Mouse (Mus musculus): Measurements from ENCODE around the gene Gdf15. TPM values are rescaled to one million over a fixed set of nuclear protein-coding genes. Genes with fewer than 3 reads are reported as not detected.

Gene Gdf15
- polyA plus RNA-seq, 1 experiment from 2014 or later = 3.1 TPM

Other genes with a start within 250 kb of the Gdf15 start
- 3.4 and 3.9 TPM in 2 replicates for gene Crtc1, start 192.9 kb downstream of the Gdf15 start, polyA plus RNA-seq (2015; fragmentation: Nextera tagmentation; extraction: Ambion mirVana)
- gene Klhl26, start 155.5 kb downstream of the Gdf15 start, polyA plus RNA-seq (2015; fragmentation: Nextera tagmentation; extraction: Ambion mirVana) = 5.6 and 7.1 TPM in 2 replicates
- gene Tmem59l, start 145.1 kb downstream of the Gdf15 start, polyA plus RNA-seq (2015; fragmentation: Nextera tagmentation; extraction: Ambion mirVana) = not detected in 2 replicates
- gene Crlf1, start 139.3 kb downstream of the Gdf15 start, polyA plus RNA-seq (2015; fragmentation: Nextera tagmentation; extraction: Ambion mirVana) = 0.83 and 1.3 TPM in 2 replicates
- 53.7 and 55.6 TPM in 2 replicates for gene Rex1bd, start 125.7 kb downstream of the Gdf15 start, polyA plus RNA-seq (2015; fragmentation: Nextera tagmentation; extraction: Ambion mirVana)
- gene Uba52, start 121.7 kb downstream of the Gdf15 start, polyA plus RNA-seq (2015; fragmentation: Nextera tagmentation; extraction: Ambion mirVana) = 490 and 558 TPM in 2 replicates
- 155 and 158 TPM in 2 replicates for gene Fkbp8, start 104.7 kb downstream of the Gdf15 start, polyA plus RNA-seq (2015; fragmentation: Nextera tagmentation; extraction: Ambion mirVana)
- 27.6 and 29.0 TPM in 2 replicates for gene Kxd1, start 104.5 kb downstream of the Gdf15 start, polyA plus RNA-seq (2015; fragmentation: Nextera tagmentation; extraction: Ambion mirVana)
- gene Ell, start 93.0 kb downstream of the Gdf15 start, polyA plus RNA-seq (2015; fragmentation: Nextera tagmentation; extraction: Ambion mirVana) = 12.9 and 16.8 TPM in 2 replicates
- 35.0 and 38.0 TPM in 2 replicates for gene Isyna1, start 38.1 kb downstream of the Gdf15 start, polyA plus RNA-seq (2015; fragmentation: Nextera tagmentation; extraction: Ambion mirVana)
- 25.1 and 32.3 TPM in 2 replicates for gene Ssbp4, start 23.6 kb downstream of the Gdf15 start, polyA plus RNA-seq (2015; fragmentation: Nextera tagmentation; extraction: Ambion mirVana)
- 7.5 and 9.0 TPM in 2 replicates for gene Lrrc25, start 16.3 kb downstream of the Gdf15 start, polyA plus RNA-seq (2015; fragmentation: Nextera tagmentation; extraction: Ambion mirVana)
- 18.9 and 20.5 TPM in 2 replicates for gene Pgpep1, start 27.9 kb upstream of the Gdf15 start, polyA plus RNA-seq (2015; fragmentation: Nextera tagmentation; extraction: Ambion mirVana)
- 104 and 113 TPM in 2 replicates for gene Lsm4, start 40.8 kb upstream of the Gdf15 start, polyA plus RNA-seq (2015; fragmentation: Nextera tagmentation; extraction: Ambion mirVana)
- gene Jund, start 66.5 kb upstream of the Gdf15 start, polyA plus RNA-seq (2015; fragmentation: Nextera tagmentation; extraction: Ambion mirVana) = 12.3 and 17.5 TPM in 2 replicates
- 0.02 TPM in 1 of 2 replicates, not detected in the other for gene Iqcn, start 71.0 kb upstream of the Gdf15 start, polyA plus RNA-seq (2015; fragmentation: Nextera tagmentation; extraction: Ambion mirVana)
- gene Gm3336, start 86.1 kb upstream of the Gdf15 start, polyA plus RNA-seq (2015; fragmentation: Nextera tagmentation; extraction: Ambion mirVana) = 0.40 and 0.47 TPM in 2 replicates
- gene Pde4c, start 91.3 kb upstream of the Gdf15 start, polyA plus RNA-seq (2015; fragmentation: Nextera tagmentation; extraction: Ambion mirVana) = 1.5 and 2.2 TPM in 2 replicates
- gene Rab3a, start 122.2 kb upstream of the Gdf15 start, polyA plus RNA-seq (2015; fragmentation: Nextera tagmentation; extraction: Ambion mirVana) = 2.2 and 3.4 TPM in 2 replicates
- gene Mpv17l2, start 128.5 kb upstream of the Gdf15 start, polyA plus RNA-seq (2015; fragmentation: Nextera tagmentation; extraction: Ambion mirVana) = 31.4 and 32.1 TPM in 2 replicates
- 12.2 and 13.9 TPM in 2 replicates for gene Pik3r2, start 144.3 kb upstream of the Gdf15 start, polyA plus RNA-seq (2015; fragmentation: Nextera tagmentation; extraction: Ambion mirVana)
- gene Mast3, start 172.6 kb upstream of the Gdf15 start, polyA plus RNA-seq (2015; fragmentation: Nextera tagmentation; extraction: Ambion mirVana) = 7.5 and 9.0 TPM in 2 replicates
- 0.06 and 0.35 TPM in 2 replicates for gene Il12rb1, start 176.0 kb upstream of the Gdf15 start, polyA plus RNA-seq (2015; fragmentation: Nextera tagmentation; extraction: Ambion mirVana)
- 11.6 and 13.5 TPM in 2 replicates for gene Arrdc2, start 207.3 kb upstream of the Gdf15 start, polyA plus RNA-seq (2015; fragmentation: Nextera tagmentation; extraction: Ambion mirVana)
- 0.20 and 0.46 TPM in 2 replicates for gene Kcnn1, start 230.8 kb upstream of the Gdf15 start, polyA plus RNA-seq (2015; fragmentation: Nextera tagmentation; extraction: Ambion mirVana)
- 42.5 and 43.1 TPM in 2 replicates for gene Ccdc124, start 241.5 kb upstream of the Gdf15 start, polyA plus RNA-seq (2015; fragmentation: Nextera tagmentation; extraction: Ambion mirVana)

Data from liver, embryonic 16.5 days (tissue).